Mouse (Mus musculus): Measurements from ENCODE around the gene Scn4b. TPM values are rescaled to one million over a fixed set of nuclear protein-coding genes. Genes with fewer than 3 reads are reported as not detected.

The Scn4b gene
- 0.20 and 0.23 TPM in 2 replicates for polyA plus RNA-seq (2015; fragmentation: Nextera tagmentation; extraction: Ambion mirVana)

DNA sequence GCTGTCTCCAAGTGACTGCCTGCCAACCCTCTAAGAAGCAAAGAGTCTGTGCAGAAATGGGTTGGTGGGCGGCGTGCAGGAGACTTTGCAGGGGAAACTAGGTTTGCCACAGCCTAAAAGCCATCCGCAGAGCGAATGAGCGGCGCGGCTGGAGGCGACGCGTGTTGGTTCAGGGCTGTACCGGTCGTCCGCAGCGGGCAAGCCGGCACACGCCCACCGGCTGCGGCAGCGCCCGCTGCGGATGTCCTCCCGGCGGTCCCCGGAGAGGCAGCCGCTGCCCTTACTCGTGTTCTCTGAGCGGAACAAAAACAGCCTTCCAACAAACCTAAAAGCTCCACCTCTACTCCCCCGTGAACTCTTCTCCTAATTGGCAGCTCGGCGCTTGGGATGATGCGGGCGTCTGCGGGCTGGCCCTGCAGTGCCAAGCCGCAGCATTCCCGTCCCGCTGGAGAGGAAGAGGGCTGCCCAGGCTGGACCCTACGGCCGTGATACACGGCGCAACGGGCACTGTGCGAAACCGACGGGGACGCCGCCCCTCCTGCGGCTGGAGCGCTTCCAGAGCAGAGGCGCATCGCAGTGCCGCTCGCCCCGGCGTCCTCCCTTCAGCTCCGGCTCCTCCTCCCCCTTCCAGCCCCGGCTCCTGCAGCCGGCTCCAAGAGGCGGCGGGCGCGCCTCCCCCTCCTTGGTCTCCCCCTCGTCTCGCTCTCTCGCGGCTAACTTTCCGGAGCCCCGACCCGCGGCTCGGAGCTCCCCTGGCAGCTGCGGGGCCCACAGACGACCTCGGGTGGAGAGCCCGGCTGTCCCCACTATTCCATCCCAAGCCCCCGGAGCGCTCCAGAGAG, at the start of gene Scn4b:
Gene Scn4b, plus strand, starts transcription at position 205 of the 842 bp plus-strand sequence.

DNA sequence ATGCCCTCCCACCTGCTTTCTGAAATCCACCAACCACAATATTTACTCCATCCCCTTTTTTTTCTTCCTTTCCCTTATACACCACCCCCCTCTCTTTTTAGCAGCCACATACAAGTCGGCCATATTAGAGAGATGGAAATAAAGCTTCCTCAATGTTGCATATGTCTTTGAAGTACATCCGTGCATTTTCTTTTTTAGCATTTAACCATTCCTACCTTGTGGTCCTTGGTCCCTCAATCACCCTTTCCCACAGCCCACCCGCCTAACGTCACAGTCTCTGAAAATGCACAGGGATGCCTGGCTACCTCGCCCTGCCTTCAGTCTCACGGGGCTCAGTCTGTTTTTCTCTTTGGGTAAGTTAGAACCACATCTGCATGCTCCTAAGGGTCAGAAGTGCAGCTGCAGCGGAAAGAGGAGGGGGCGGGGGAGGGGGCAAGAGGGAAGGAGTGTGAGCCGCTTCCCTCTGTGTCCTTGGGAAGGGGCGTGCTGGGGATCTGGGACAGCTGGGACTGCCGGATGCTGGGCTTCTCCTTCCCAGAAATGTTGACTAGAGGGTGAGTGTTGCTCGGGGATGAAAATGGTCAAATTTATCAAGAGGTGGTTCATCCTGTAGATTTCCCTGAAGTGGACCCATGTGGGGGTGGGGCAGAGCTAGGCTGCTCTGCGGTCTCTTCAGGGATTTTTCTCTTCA, 20.3 kb upstream of the Scn4b start, which contains the start of gene Scn2b:
Gene Scn2b, plus strand, starts transcription at position 42 of the 691 bp plus-strand sequence.

DNA sequence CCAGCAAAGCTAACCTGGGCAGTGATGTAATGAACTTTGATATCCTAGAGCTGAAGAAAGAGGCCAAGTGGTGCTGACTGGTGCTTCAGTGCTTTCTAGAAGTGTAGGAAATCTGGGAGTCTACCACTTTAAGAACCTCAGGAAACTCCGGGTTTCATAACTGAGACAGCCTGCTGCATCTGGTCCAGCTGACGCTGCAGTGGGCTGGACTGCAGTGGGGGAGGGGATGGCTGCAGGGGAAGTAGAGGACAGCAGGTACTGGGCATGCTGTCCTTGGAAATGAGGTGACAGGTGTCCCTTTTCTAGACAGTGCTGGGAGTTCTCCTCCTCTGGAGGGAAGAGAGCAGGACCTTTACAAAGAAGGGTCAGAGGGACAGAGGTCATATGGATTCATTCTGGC, 43.6 kb downstream of the Scn4b start, which contains the start of gene BC049352:
Gene BC049352, plus strand, starts transcription at position 238 of the 400 bp plus-strand sequence.

Other genes with a start within 250 kb of the Scn4b start
- gene Atp5l, start 217.7 kb upstream of the Scn4b start, polyA plus RNA-seq (2015; fragmentation: Nextera tagmentation; extraction: Ambion mirVana): 1,351 and 2,218 TPM in 2 replicates
- gene Ube4a, start 172.8 kb upstream of the Scn4b start, polyA plus RNA-seq (2015; fragmentation: Nextera tagmentation; extraction: Ambion mirVana): 12.6 and 18.2 TPM in 2 replicates
- gene Cd3g, start 158.0 kb upstream of the Scn4b start, polyA plus RNA-seq (2015; fragmentation: Nextera tagmentation; extraction: Ambion mirVana): 0.30 and 0.85 TPM in 2 replicates
- gene Cd3d, start 156.6 kb upstream of the Scn4b start, polyA plus RNA-seq (2015; fragmentation: Nextera tagmentation; extraction: Ambion mirVana): 0.08 and 0.18 TPM in 2 replicates
- gene Cd3e, start 128.8 kb upstream of the Scn4b start, polyA plus RNA-seq (2015; fragmentation: Nextera tagmentation; extraction: Ambion mirVana): 0.07 and 0.32 TPM in 2 replicates
- gene Mpzl2, start 98.6 kb upstream of the Scn4b start, polyA plus RNA-seq (2015; fragmentation: Nextera tagmentation; extraction: Ambion mirVana): 3.0 and 5.8 TPM in 2 replicates
- gene Mpzl3, start 83.2 kb upstream of the Scn4b start, polyA plus RNA-seq (2015; fragmentation: Nextera tagmentation; extraction: Ambion mirVana): 1.4 and 2.1 TPM in 2 replicates
- gene Jaml, start 59.2 kb upstream of the Scn4b start, polyA plus RNA-seq (2015; fragmentation: Nextera tagmentation; extraction: Ambion mirVana): 1.5 and 4.0 TPM in 2 replicates
- 1.8 and 3.7 TPM in 2 replicates for gene Scn2b, start 20.6 kb upstream of the Scn4b start, polyA plus RNA-seq (2015; fragmentation: Nextera tagmentation; extraction: Ambion mirVana)
- 0.18 and 0.43 TPM in 2 replicates for gene BC049352, start 43.6 kb downstream of the Scn4b start, polyA plus RNA-seq (2015; fragmentation: Nextera tagmentation; extraction: Ambion mirVana)
- gene Tmprss4, start 65.7 kb downstream of the Scn4b start, polyA plus RNA-seq (2015; fragmentation: Nextera tagmentation; extraction: Ambion mirVana): 0.24 TPM in 1 of 2 replicates, not detected in the other
- gene Il10ra, start 130.8 kb downstream of the Scn4b start, polyA plus RNA-seq (2015; fragmentation: Nextera tagmentation; extraction: Ambion mirVana): 0.95 and 1.6 TPM in 2 replicates
- 0.21 and 0.28 TPM in 2 replicates for gene Tmprss13, start 180.7 kb downstream of the Scn4b start, polyA plus RNA-seq (2015; fragmentation: Nextera tagmentation; extraction: Ambion mirVana)
- 166 and 277 TPM in 2 replicates for gene Fxyd6, start 231.8 kb downstream of the Scn4b start, polyA plus RNA-seq (2015; fragmentation: Nextera tagmentation; extraction: Ambion mirVana)